Mouse (Mus musculus): ENCODE measurements around the gene Mark2.

The Mark2 gene

GRCm38 (mm10) chr19:7295071-7295658, 46.5 kb downstream of the Mark2 start:
- DNase-seq (ENCODE audit: low spot score in 2 of 2), result no peak

- DNase-seq (ENCODE audit: low spot score in 2 of 2), result no peak
These were observed 47.4 kb downstream of the Mark2 start for GRCm38 (mm10) chr19:7294098-7294876.

- no peak for DNase-seq (ENCODE audit: low spot score in 2 of 2)
These were observed 49.5 kb downstream of the Mark2 start for GRCm38 (mm10) chr19:7291958-7292709.

GRCm38 (mm10) chr19:7289767-7290166, 51.9 kb downstream of the Mark2 start:
- DNase-seq (ENCODE audit: low spot score in 2 of 2), result no peak

- DNase-seq (ENCODE audit: low spot score in 2 of 2), result no peak
These were observed 53.4 kb downstream of the Mark2 start for GRCm38 (mm10) chr19:7288288-7288687.

- DNase-seq (ENCODE audit: low spot score in 2 of 2), result no peak
These were observed 54.9 kb downstream of the Mark2 start for GRCm38 (mm10) chr19:7286563-7287315.

GRCm38 (mm10) chr19:7280557-7281330, 60.9 kb downstream of the Mark2 start:
- DNase-seq (ENCODE audit: low spot score in 2 of 2), result no peak

- peak; percentile 62 to 76 for DNase-seq (ENCODE audit: low spot score in 2 of 2)
These were observed 62.5 kb downstream of the Mark2 start for GRCm38 (mm10) chr19:7279114-7279513.

GRCm38 (mm10) chr19:7278200-7278906, 63.3 kb downstream of the Mark2 start:
- DNase-seq (ENCODE audit: low spot score in 2 of 2), result peak in 1 of 2 experiments; percentile 31

GRCm38 (mm10) chr19:7276796-7277195, 64.9 kb downstream of the Mark2 start:
- DNase-seq (ENCODE audit: low spot score in 2 of 2), result no peak

GRCm38 (mm10) chr19:7276053-7276659, 65.5 kb downstream of the Mark2 start:
- no peak for DNase-seq (ENCODE audit: low spot score in 2 of 2)

- no peak for DNase-seq (ENCODE audit: low spot score in 2 of 2)
These were observed 66.4 kb downstream of the Mark2 start for GRCm38 (mm10) chr19:7275131-7275789.

GRCm38 (mm10) chr19:7274326-7274990, 67.2 kb downstream of the Mark2 start:
- peak in 1 of 2 experiments; percentile 41 for DNase-seq (ENCODE audit: low spot score in 2 of 2)

GRCm38 (mm10) chr19:7273486-7273885, 68.2 kb downstream of the Mark2 start:
- DNase-seq (ENCODE audit: low spot score in 2 of 2), result no peak

- peak in 1 of 2 experiments; percentile 23 for DNase-seq (ENCODE audit: low spot score in 2 of 2)
These were observed 72.2 kb downstream of the Mark2 start for GRCm38 (mm10) chr19:7269290-7270044.

- DNase-seq (ENCODE audit: low spot score in 2 of 2), result peak in 1 of 2 experiments; percentile 67
These were observed 73.0 kb downstream of the Mark2 start for GRCm38 (mm10) chr19:7268722-7269090.

GRCm38 (mm10) chr19:7267781-7268721, 73.6 kb downstream of the Mark2 start:
- peak; percentile 85 to 88 for DNase-seq (ENCODE audit: low spot score in 2 of 2)

Data from heart, adult 9 months (tissue).